In genomic region chr7:140805704-140806103, GRCm38 (mm10) we compare ENCODE assay signal across 8 mouse cellular contexts. TPM values are rescaled to one million over a fixed set of nuclear protein-coding genes. Genes with fewer than 3 reads are reported as not detected.
A peak's percentile ranks its signal among the peaks of the same experiment; 100 is the strongest.
DNase-seq lines count a peak whose midpoint lies in the region; ATAC-seq and TF ChIP-seq lines count a peak whose summit lies in the region.

No protein-coding gene starts in this region.

- H3K27me3 ChIP-seq in heart, embryonic 10.5 days (ENCODE audit: insufficient read depth, poor library complexity, severe bottlenecking), result no peaks in the 10 kb centered on the region
- H3K27me3 ChIP-seq in E14TG2a.4 (ENCODE audit: insufficient read depth, low read length), result no peaks in the 10 kb centered on the region
- H3K27me3 ChIP-seq in midbrain, embryonic 16.5 days (ENCODE audit: control insufficient read depth, insufficient read depth, low read depth, low read length), result no peaks in the 10 kb centered on the region

- 11% methylated on average over 1 of the region's 1 CpGs for WGBS in heart, embryonic 10.5 days
- WGBS in midbrain, embryonic 16.5 days, result 24% methylated on average over 1 of the region's 1 CpGs

- peak; percentile 85 to 94 for ATAC-seq in hematopoietic stem cell, adult 5-6 weeks (replicated peaks in 1 of 2; ENCODE audit: insufficient read depth in 1 of 2, low FRiP score in 2 of 2, low TSS enrichment in 1 of 2, low read depth in 1 of 2, poor library complexity in 2 of 2, severe bottlenecking in 2 of 2)
- ATAC-seq in midbrain, embryonic 16.5 days, result peak; percentile 64; the same call in 1 of the 2 replicates

- peak; percentile 87 for TF ChIP-seq CTCF in E14TG2a.4 (conservative IDR thresholded peaks at IDR 0.05; ENCODE audit: low read length)
- peak; percentile 43; the same call in 1 of the 2 replicates for TF ChIP-seq CTCF in brain, embryonic 14.5 days (IDR thresholded peaks at IDR 0.05; ENCODE audit: borderline replicate concordance, extremely low read depth, insufficient read depth, insufficient read length)

- no peak for TF ChIP-seq POLR2A in brain, embryonic 14.5 days (IDR thresholded peaks at IDR 0.05; ENCODE audit: borderline replicate concordance, extremely low read depth, insufficient read depth, insufficient read length, poor library complexity, severe bottlenecking)

- H3K36me3 ChIP-seq in heart, embryonic 10.5 days, result no peaks in the 10 kb centered on the region
- H3K36me3 ChIP-seq in E14TG2a.4 (ENCODE audit: insufficient read depth, low read length), result peaks cover 5% of the 10 kb centered on the region
- 0 out of 2 replicates have a peak, but pooled peaks cover under 1% of the 10 kb centered on the region for H3K36me3 ChIP-seq in midbrain, embryonic 16.5 days (ENCODE audit: control insufficient read depth, insufficient read depth, low read length)

- intact Hi-C loops in left cerebral cortex, postnatal 10 days (cut with DNase I), result no loop called here

- DNase-seq in heart, adult 18-20 months, result peak; percentile 24 to 30
- no peak for DNase-seq in heart, embryonic 10.5 days (ENCODE audit: low spot score)
- peak; percentile 20 for DNase-seq in brain, embryonic 14.5 days (ENCODE audit: low read depth)
- peak; percentile 24 to 56 for DNase-seq in left cerebral cortex, postnatal 10 days (ENCODE audit: extremely low spot score in 1 of 2, low spot score in 2 of 2)
- DNase-seq in neural tube, embryonic 10.5 days (ENCODE audit: extremely low spot score, low spot score), result no peak

- H3K27ac ChIP-seq in heart, embryonic 10.5 days, result no peak overlapping the region
- H3K27ac ChIP-seq in midbrain, embryonic 16.5 days (ENCODE audit: low read length), result no peak overlapping the region

- H3K4me2 ChIP-seq in midbrain, embryonic 16.5 days (ENCODE audit: low read length), result no peak overlapping the region

- H3K4me1 ChIP-seq in heart, embryonic 10.5 days, result no peaks in the 10 kb centered on the region
- peaks cover 12% of the 10 kb centered on the region for H3K4me1 ChIP-seq in E14TG2a.4 (replicated peaks; ENCODE audit: low read depth, low read length)
- H3K4me1 ChIP-seq in midbrain, embryonic 16.5 days (ENCODE audit: control insufficient read depth, insufficient read depth, low read length), result no peaks in the 10 kb centered on the region

- H3K9me3 ChIP-seq in heart, embryonic 10.5 days, result no peaks in the 10 kb centered on the region
- no peaks in the 10 kb centered on the region for H3K9me3 ChIP-seq in E14TG2a.4 (ENCODE audit: low read length)
- H3K9me3 ChIP-seq in midbrain, embryonic 16.5 days (replicated peaks; ENCODE audit: control insufficient read depth, low read length, poor library complexity, severe bottlenecking), result no peaks in the 10 kb centered on the region

- H3K4me3 ChIP-seq in heart, embryonic 10.5 days, result no peak overlapping the region
- H3K4me3 ChIP-seq in E14TG2a.4 (replicated peaks; ENCODE audit: low read length), result no peak overlapping the region
- no peak overlapping the region for H3K4me3 ChIP-seq in midbrain, embryonic 16.5 days (ENCODE audit: low read depth, low read length)

- H3K9ac ChIP-seq in midbrain, embryonic 16.5 days (ENCODE audit: low read depth, low read length), result no peak overlapping the region

RNA-seq across cellular contexts. Expression of gene Zfp941, which starts 16.3 kb away (rescaled TPM):
- total RNA-seq in heart, adult 18-20 months (2021), result under 1 TPM; 0.20 to 0.41 TPM
- polyA plus RNA-seq in heart, embryonic 10.5 days (2016; fragmentation: Nextera tagmentation; extraction: Ambion mirVana), result 1.0 and 1.1 TPM in 2 replicates
- polyA plus RNA-seq in brain, embryonic 14.5 days (2012; rRNA removed), result 7.7 and 12.8 TPM in 2 replicates
- total RNA-seq in hematopoietic stem cell, adult 5-6 weeks (2017), result 2.4 and 3.4 TPM in 2 replicates
- total RNA-seq in left cerebral cortex, postnatal 10 days (2021), result 10 to 100 TPM; 13.1 to 14.4 TPM
- 37.0 and 38.4 TPM in 2 replicates for polyA plus RNA-seq in midbrain, embryonic 16.5 days (2015; fragmentation: Nextera tagmentation; extraction: Ambion mirVana)

RNA-seq across cellular contexts. Expression of gene Syce1, which starts 18.1 kb away (rescaled TPM):
- total RNA-seq in heart, adult 18-20 months (2021), result not detected
- 0.16 and 0.49 TPM in 2 replicates for polyA plus RNA-seq in heart, embryonic 10.5 days (2016; fragmentation: Nextera tagmentation; extraction: Ambion mirVana)
- 0.15 and 0.18 TPM in 2 replicates for polyA plus RNA-seq in brain, embryonic 14.5 days (2012; rRNA removed)
- total RNA-seq in hematopoietic stem cell, adult 5-6 weeks (2017), result 0.88 and 1.8 TPM in 2 replicates
- total RNA-seq in left cerebral cortex, postnatal 10 days (2021), result under 1 TPM in 1 of 2 experiments, not detected in 1; 0.54 TPM
- 0.34 and 0.36 TPM in 2 replicates for polyA plus RNA-seq in midbrain, embryonic 16.5 days (2015; fragmentation: Nextera tagmentation; extraction: Ambion mirVana)

RNA-seq across cellular contexts. Expression of gene Urah, which starts 29.1 kb away (rescaled TPM):
- total RNA-seq in heart, adult 18-20 months (2021), result 1 to 10 TPM in 1 of 2 experiments, under 1 TPM in 1; 0.77 to 2.4 TPM
- 0.85 TPM in 1 of 2 replicates, not detected in the other for polyA plus RNA-seq in heart, embryonic 10.5 days (2016; fragmentation: Nextera tagmentation; extraction: Ambion mirVana)
- polyA plus RNA-seq in brain, embryonic 14.5 days (2012; rRNA removed), result 0.25 TPM in 1 of 2 replicates, not detected in the other
- total RNA-seq in hematopoietic stem cell, adult 5-6 weeks (2017), result not detected in 2 replicates
- under 1 TPM in 1 of 2 experiments, not detected in 1; 0.69 TPM for total RNA-seq in left cerebral cortex, postnatal 10 days (2021)
- not detected in 2 replicates for polyA plus RNA-seq in midbrain, embryonic 16.5 days (2015; fragmentation: Nextera tagmentation; extraction: Ambion mirVana)

RNA-seq across cellular contexts. Expression of gene Scgb1c1, which starts 39.6 kb away (rescaled TPM):
- total RNA-seq in heart, adult 18-20 months (2021), result 10 to 100 TPM; 30.5 to 32.9 TPM
- polyA plus RNA-seq in heart, embryonic 10.5 days (2016; fragmentation: Nextera tagmentation; extraction: Ambion mirVana), result not detected in 2 replicates
- 0.23 TPM in 1 of 2 replicates, not detected in the other for polyA plus RNA-seq in brain, embryonic 14.5 days (2012; rRNA removed)
- total RNA-seq in hematopoietic stem cell, adult 5-6 weeks (2017), result not detected in 2 replicates
- not detected for total RNA-seq in left cerebral cortex, postnatal 10 days (2021)
- not detected in 2 replicates for polyA plus RNA-seq in midbrain, embryonic 16.5 days (2015; fragmentation: Nextera tagmentation; extraction: Ambion mirVana)

RNA-seq across cellular contexts. Expression of gene Odf3, which starts 41.9 kb away (rescaled TPM):
- total RNA-seq in heart, adult 18-20 months (2021), result not detected
- polyA plus RNA-seq in heart, embryonic 10.5 days (2016; fragmentation: Nextera tagmentation; extraction: Ambion mirVana), result not detected in 2 replicates
- polyA plus RNA-seq in brain, embryonic 14.5 days (2012; rRNA removed), result 0.06 and 0.07 TPM in 2 replicates
- total RNA-seq in hematopoietic stem cell, adult 5-6 weeks (2017), result not detected in 2 replicates
- total RNA-seq in left cerebral cortex, postnatal 10 days (2021), result not detected
- not detected in 2 replicates for polyA plus RNA-seq in midbrain, embryonic 16.5 days (2015; fragmentation: Nextera tagmentation; extraction: Ambion mirVana)

Comparison
In these comparisons a context has a peak if more than half of its experiments do, and no peak if none do; other contexts are left out.
1. DNase-seq: peak in heart, adult 18-20 months (2 of 2), brain, embryonic 14.5 days (single experiment) and left cerebral cortex, postnatal 10 days (2 of 2); none in heart, embryonic 10.5 days (single experiment) and neural tube, embryonic 10.5 days (single experiment).